Mouse (Mus musculus) kidney, adult 8-10 months (tissue): ENCODE results near the gene Polr3g.
"Not testable (repeated sequence)": the region's sequence is repeated elsewhere in the genome, so short reads cannot be mapped to it uniquely, and the experiment has no call there.

ENCODE experiments used
- DNase-seq, 2 experiments: peaks; one replicate each; pipeline ENCODE4 v3.0.0; 2022

Polr3g gene

GRCm38 (mm10) chr13:81684884-81685283, 25.9 kb downstream of the Polr3g start:
- DNase-seq = no peak

GRCm38 (mm10) chr13:81684258-81684657, 26.6 kb downstream of the Polr3g start:
- no peak for DNase-seq

- DNase-seq = no peak
Measured at GRCm38 (mm10) chr13:81683107-81683506, 27.7 kb downstream of the Polr3g start.

DNA sequence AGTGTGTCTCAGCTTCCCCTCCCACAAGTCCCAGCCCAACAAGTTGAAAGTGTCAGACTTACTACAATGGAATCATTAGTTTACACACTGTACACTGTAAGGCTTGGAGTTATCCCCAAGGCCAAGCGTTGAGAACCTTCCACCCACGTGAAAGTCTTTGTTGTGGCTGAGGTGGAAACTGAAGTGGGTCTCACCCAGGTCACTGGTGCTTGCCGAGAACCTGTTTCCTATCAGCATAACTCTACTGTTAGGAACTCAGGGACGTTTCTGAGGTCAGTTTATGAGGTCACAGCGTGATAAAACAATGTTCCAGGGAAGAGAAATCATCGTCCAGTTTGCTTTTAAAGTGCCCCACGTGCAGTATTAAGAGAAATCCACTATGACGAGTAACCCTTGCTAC, 35.5 kb downstream of the Polr3g start:
- no peak for DNase-seq

DNA sequence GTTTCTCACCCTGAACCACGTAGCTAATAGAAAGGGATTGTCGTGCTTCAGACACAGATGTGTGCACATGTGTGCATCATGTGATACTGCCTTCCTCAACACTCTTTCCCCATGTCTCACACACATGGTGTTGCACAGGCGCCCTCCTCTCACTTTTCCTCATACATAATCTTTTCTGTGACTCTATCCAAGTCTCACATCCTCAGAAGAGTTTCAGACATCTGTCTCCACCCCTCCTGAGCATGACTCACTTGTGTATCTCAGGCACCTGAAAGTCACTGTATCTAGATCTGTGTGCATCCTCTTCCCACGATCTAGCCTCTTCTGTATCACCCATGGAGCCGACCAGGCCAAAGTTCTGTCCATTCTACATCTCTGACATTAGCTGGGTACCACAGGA, 43.1 kb downstream of the Polr3g start:
- no peak for DNase-seq

GRCm38 (mm10) chr13:81664331-81664698, 46.5 kb downstream of the Polr3g start:
- DNase-seq = no peak

GRCm38 (mm10) chr13:81663566-81664330, 47.1 kb downstream of the Polr3g start:
- no peak for DNase-seq

GRCm38 (mm10) chr13:81658053-81658752, 52.6 kb downstream of the Polr3g start:
- peak in 1 of 2 experiments; percentile 2 for DNase-seq

DNA sequence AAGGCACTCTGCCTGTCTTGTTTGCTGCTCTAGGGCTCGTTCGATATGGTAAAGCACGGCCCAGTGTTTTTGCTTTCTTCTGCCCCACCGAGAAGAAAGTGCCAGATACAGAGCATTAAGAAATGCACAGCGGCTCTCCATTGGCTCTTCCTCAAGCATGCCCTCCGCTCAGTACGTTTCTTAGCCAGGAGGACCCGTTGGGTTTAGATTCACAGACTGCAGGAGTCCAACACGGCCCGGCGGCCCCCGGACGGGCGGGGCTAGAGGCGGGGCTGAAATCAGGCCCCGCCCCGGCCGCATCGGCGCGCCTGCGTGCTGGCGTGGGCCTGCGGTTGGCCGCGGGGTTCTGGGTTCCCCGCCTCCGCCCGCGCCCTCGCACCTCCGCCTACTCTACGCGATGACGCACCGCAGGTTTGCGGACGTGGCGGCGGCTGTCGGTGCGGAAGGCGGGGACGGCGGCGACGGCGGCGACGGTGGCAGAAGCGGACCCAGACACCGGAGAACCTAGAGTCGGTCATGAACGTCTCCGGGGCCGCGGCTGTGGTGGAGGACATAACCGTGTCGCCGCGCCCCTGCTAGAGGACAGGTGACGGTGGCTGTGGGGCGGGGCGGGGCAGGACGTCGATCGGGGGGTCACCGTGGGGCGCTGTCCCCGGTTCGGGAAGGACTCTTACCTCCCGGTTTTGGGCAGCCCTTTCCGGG, 53.3 kb downstream of the Polr3g start, which contains the start of gene Lysmd3:
Gene Lysmd3, plus strand, starts transcription at position 313 of the 702 bp plus-strand sequence.
- DNase-seq = peak; percentile 90 to 91

DNA sequence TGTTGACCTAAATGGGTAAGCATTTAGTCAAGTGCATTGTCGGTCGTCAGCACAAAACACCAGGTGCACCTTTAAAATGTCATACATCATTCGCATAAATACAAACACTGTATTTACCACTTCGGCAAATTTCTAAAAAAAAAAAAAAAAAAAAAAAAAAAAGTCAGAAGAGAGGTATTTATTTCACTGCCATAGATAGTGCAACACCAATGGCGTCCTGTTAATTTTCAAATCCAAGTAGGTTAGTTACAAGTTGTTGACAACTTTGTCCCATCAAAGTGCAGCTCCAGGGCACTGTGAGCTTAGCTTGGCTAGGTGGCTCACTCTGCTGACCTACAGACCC, 53.8 kb downstream of the Polr3g start:
- DNase-seq = no peak

GRCm38 (mm10) chr13:81656091-81656850, 54.5 kb downstream of the Polr3g start:
- no peak for DNase-seq

GRCm38 (mm10) chr13:81650382-81650781, 60.4 kb downstream of the Polr3g start:
- DNase-seq = not testable (repeated sequence)

GRCm38 (mm10) chr13:81646348-81646747, 64.5 kb downstream of the Polr3g start:
- no peak for DNase-seq

GRCm38 (mm10) chr13:81644047-81644565, 66.7 kb downstream of the Polr3g start:
- no peak for DNase-seq

DNA sequence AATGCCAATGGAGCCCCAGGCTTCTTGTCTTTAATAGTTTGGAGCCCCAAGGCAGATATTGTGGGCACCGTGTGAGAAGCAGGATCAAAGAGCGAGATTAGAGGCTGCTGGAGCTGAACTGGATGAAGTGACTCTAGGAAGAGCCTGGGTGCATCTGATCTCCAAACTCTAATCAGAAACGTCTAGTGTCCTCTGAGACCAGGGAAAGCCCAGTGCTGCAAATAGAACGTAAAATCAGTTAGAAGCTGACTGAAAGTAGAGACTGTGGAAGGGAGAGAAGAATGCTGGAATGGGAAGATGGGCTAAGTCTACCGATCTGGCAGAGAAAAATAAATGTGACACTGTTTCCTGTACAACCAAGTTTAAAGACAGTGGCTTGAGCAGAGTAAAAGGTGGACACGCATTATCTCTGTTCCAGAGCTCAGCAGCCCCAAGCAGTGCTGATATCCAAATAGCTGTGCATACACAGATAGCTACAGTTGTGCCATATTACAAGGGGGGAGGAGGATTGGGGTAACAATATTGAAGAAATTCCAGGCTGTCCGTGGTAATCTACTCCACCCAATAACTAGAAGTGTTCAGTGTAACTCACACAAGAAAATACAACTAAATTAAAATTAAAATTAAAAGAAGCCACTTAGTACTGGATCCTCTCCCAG, 68.2 kb downstream of the Polr3g start:
- DNase-seq = no peak

- peak in 1 of 2 experiments; percentile 38 for DNase-seq
Measured at GRCm38 (mm10) chr13:81641289-81642045, 69.3 kb downstream of the Polr3g start.

GRCm38 (mm10) chr13:81640881-81641280, 69.9 kb downstream of the Polr3g start:
- no peak for DNase-seq

DNA sequence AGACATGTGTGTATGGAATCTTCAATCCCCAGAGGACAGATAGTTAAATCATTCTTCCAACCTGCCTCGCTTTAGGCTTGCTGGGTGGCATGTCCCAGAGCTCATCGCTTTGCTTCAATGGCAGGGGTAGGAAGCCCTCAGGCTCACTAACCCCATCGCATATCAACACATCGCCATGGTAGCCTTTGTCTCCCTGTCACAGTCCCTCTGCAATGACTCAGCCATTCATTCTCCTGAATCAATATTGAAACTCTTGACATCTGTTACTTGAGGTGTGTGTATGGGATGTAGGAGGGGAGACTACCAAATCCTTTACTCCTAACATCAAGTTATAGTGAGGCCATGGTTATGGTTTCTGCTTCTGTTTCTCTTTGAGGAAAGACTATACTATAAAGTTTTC, 71.2 kb downstream of the Polr3g start:
- DNase-seq = no peak

DNA sequence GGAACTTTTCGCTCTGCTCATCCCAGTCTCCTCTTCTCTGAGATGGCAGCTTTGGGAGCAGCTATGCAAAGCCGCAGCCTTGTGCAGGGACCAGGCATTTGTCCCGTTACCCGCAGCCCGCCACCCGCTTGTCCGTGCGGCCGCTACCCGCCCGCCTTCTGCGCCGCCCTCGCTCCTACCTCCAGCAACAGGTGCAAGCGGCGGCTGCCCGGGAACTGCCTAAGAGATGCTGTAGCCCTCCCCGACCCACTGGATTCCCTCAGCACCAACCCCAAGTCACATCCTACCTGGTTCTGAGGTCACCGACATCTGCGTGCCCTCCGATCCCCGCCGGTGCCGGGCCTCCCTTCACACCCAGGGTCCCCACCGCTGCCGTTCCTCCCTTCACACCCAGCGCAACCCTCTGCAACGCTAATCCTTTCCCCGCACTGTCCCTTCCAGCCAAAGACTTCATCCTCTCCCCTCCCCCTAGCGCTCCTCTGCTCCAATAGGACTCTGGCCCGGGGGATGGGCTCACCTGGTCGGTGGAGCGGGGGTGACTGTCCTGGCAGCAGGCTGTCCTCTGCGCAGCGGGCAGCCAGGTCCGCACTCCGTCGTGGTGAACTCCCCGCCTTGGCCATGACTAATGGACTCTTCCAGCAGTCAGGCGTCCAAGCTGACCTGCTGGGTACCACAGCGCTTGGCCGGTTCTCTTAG, 77.9 kb downstream of the Polr3g start, which contains the start of gene Adgrv1:
Gene Adgrv1, minus strand, starts transcription at position 435 of the 696 bp plus-strand sequence.
- DNase-seq = peak; percentile 74 to 82

GRCm38 (mm10) chr13:81630566-81630965, 80.2 kb downstream of the Polr3g start:
- DNase-seq = no peak

- no peak for DNase-seq
Measured at GRCm38 (mm10) chr13:81629395-81629794, 81.4 kb downstream of the Polr3g start.
